Mouse (Mus musculus): ENCODE measurements around the gene Csf1.

Csf1 gene

GRCm38 (mm10) chr3:107759929-107760581 is at the start of gene Csf1:
Csf1 (minus strand) TSS chr3:107760469.
- DNase-seq (ENCODE audit: low read depth): peak; percentile 62

DNA sequence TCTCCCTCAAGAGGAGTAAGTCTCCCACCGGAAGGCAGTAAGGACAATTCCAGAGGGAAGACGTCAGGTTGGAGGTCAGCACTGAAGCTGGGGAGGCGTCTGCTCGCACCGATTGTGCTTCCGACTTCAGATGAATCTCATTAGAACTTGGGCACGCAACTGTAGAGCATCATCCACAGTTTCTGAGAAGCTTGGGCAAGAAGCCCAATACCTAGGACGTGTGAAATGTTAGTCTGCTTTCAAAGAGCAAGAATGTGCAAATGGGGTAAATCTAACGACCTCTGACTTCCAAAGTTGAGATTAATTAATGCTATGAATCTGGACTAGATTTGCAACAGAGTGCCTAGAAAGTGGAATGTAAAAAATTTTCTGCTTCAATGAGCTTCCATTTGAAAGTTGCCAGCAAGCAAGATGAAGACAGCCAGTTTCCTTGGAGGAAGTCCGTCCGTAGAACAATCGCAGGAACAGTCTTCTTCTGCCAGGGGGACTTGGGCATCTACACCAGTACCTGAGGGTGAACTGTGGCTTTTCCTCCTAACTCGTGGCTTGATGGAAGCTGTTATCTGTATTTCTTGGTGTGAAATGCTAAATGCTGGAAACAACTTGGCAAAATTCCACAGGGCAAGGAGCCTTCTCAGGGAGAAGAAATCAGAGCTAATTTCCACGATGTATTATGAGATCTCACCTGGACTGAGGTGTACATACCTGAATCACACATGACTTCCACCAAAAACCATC is 47.9 kb upstream of the Csf1 start:
- no peak for DNase-seq (ENCODE audit: low read depth)

DNA sequence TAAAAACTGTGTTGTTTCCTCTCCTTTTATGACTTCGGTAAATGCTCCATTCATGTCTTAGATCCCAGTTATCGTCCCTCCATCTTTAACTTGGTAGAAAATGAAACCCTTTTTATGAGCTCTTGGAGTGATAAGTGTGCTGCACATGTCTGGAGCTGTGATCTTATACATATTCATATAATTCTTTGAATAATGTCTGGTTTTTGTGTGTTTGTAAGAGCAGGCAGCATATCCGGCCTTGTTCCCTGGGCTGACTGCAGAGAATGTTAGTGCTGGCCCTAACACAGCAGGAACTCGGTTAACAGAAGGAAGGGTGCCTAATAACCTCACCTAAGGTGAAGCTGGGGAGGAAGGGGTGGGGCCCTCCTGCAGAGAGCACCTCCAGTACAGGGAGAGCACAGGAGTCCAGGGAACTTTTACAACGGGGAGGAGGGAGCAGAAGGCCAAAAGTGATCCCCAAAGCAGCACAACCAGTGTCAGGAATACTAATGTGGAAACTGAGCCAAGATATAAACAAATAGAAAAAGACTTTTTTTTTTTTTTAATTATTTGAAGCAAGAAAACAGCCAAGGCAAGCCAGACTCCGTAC is 47.2 kb upstream of the Csf1 start:
- no peak for DNase-seq (ENCODE audit: low read depth)

DNA sequence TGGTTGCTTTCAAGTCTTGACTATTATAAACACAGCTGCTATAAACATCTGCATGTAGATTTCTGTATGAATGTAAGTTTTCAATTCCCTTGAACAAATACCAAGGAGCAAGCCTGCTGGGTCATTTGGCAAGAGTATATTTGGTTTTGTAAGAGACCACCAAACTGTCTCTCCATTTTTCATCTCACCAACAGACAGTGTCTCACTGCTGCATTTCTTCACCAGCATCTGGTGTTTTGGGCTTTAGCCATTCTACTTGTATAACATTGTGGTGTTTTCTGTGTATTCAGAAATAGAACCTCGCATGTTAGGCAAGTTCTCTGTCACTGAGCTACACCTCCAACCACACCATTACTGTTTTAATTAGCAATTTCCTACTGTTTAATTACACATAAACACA is 46.6 kb upstream of the Csf1 start:
- DNase-seq (ENCODE audit: low read depth): no peak

- DNase-seq (ENCODE audit: low read depth): no peak
Measured at GRCm38 (mm10) chr3:107804799-107805198, 44.5 kb upstream of the Csf1 start.

GRCm38 (mm10) chr3:107802185-107802946 is 42.1 kb upstream of the Csf1 start:
- no peak for DNase-seq (ENCODE audit: low read depth)

- no peak for DNase-seq (ENCODE audit: low read depth)
Measured at GRCm38 (mm10) chr3:107798946-107799345, 38.7 kb upstream of the Csf1 start.

DNA sequence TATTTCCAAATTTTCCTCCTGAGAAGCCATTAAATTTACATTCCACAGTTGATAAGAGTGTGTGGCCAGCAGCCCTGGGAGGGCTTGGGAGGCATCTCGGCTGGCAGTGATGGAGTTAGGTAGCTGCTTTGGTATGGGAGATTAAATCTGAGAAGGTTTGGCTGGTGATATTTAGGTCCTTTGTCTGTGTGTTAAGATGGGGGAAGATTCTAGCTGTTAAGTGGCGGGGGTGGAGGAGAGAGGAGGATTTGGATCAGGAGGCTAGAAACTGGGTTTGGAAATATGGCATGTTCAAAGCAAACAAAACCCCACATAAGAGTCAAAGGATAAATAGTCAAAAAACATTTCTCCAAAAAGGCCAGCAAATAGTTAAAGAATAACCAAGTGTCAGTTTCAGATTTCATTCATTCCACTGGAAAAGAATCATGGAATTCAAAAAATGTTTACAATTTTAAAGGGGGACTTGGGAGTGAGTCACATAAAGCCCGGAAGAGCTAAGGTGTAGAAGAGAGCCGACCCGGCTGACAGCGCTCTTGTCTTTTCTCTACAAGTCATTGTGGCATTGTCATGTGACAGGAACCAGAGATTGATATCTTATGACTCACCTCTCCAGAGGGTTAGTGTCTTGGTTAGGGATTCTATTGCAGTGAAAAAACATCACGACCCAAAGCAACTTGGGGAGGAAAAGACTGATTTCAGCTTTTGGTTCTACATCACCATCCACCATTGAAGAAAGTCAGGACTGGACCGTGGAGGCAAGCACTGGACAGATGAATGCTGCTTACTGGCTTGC is 36.1 kb upstream of the Csf1 start:
- peak; percentile 16 for DNase-seq (ENCODE audit: low read depth)

DNA sequence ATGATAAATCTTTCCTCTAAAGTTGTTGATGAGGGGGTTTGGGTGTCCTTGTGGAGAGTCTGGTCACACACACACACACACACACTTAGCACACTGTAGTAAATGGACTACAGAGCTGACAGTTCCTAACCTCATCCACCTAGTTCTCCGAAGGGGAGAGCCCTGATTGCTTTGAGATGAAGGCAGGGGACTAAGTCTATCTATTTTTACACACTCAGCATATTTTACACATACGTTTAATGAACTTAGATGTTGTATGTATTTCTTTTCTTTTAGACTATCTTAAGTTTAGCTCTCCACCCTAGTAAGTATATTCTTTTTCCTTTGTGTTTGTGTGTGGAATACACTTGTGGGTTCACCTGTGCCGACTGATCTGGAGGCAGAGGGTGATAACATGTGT is 34.6 kb upstream of the Csf1 start:
- no peak for DNase-seq (ENCODE audit: low read depth)

GRCm38 (mm10) chr3:107793300-107794201 is 33.3 kb upstream of the Csf1 start:
- no peak for DNase-seq (ENCODE audit: low read depth)

- no peak for DNase-seq (ENCODE audit: low read depth)
Measured at GRCm38 (mm10) chr3:107792736-107793135, 32.5 kb upstream of the Csf1 start.

GRCm38 (mm10) chr3:107790766-107791303 is 30.6 kb upstream of the Csf1 start:
- no peak for DNase-seq (ENCODE audit: low read depth)

DNA sequence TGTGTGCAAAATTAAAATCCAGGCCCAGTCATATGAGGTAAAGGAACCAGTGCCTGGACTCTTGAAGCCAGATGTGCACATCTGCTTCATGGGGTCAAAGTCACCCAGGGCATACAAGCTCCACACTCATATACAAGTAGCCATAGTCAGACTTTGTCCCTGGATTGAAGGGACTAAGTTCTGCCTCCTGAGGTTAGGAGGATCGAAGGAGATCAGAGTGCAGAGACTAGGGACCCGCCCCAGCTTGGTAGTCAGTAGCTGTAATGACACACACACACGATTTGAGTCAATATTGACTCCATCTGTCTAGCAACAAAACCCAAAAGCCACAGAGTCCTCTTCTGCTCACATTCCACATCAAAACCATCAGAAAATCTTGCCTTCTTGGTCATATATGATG is 30.0 kb upstream of the Csf1 start:
- DNase-seq (ENCODE audit: low read depth): no peak

GRCm38 (mm10) chr3:107788885-107789284 is 28.6 kb upstream of the Csf1 start:
- DNase-seq (ENCODE audit: low read depth): no peak

DNA sequence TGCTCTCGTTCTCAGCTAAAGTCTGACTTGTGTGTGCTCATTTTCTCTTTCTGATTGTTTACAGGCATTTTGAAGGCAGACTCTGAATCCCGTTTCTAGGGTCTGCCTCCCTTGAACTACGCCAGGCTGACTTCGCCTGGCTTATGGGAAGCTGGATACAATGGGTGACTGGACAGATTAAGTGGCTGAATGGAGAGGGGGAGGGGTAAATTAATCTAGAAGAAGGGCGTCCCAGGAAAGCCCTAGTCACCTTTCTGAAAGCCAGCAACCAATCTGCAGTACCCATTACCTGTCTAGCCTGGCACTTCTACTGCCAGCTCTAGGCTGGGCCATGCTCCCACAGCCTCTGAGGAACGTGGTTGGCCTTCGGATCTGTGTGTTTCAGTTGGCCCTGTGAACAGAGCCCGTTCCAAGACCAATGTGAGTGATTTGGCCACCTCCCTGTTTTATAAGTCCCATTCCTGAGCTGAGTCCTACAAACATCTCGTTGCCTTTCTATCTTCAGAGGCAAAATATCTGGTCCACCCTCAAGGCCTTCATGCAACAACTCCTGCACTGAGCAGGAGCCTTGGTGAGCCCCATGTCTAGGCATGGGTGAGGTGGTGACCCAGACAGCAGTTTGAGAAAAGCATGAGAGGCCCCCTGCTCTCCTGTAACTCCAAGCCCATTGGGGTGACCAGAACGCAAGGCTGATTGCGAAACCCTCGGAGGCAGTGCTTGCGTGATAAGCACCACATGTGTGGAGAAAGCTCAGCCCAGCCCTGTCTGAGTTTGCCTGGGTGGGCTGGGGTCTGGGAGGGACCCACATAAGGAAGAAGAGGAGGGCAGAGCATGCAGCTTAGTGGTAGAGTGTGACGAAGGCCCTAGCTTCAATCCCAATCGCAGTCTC is 27.6 kb upstream of the Csf1 start:
- DNase-seq (ENCODE audit: low read depth): no peak

DNA sequence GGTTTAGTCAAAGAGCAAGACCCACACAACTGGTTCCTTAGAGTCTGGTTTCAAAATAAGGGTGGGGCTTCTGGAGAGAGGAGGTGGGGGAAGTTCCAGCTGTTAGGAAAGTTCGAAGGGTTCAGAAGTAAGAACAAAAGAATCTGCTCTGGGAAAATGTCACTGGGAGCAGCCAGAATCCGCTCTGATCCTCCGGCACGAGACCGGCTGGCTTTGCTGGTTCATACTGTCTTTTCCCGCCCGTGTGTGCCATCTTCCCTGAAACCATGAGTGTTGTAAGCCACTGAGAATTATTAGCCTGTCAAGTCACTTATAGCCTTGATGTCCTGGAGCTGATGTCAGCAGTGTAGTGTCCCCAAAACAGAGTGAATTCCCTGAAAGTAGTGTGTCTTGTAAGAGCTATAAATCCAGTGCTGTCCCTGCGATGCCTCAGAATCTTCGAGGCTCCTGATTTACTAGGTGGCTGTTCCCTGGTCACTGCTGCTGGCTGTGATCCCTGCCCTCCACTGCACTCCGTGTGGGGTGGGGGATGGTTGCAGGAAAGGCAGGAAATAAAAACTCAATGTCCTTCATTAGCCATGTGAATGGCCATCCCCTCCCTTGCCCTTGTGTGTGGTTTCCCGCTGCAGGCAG is 26.8 kb upstream of the Csf1 start:
- DNase-seq (ENCODE audit: low read depth): no peak

- no peak for DNase-seq (ENCODE audit: low read depth)
Measured at GRCm38 (mm10) chr3:107786344-107786743, 26.1 kb upstream of the Csf1 start.

DNA sequence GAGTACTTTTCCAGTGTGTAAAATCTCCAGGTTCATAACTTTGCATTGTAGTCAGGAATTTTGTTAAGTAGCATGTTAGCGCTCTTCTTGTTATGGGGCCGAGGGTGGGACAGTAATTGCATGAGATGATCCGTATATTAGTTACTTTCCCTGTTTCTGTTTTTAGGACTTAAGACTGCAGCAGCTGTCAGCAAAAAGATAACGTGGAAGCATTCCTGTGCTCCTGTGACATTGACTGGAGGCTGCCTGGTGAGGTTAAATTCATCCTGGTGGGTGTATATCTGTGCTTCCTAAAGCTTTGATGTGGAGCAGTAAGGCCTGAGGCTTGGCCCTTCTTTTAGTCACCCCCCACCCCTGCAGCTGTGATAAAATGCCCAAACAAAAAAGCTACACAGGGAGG is 25.3 kb upstream of the Csf1 start:
- DNase-seq (ENCODE audit: low read depth): no peak

- no peak for DNase-seq (ENCODE audit: low read depth)
Measured at GRCm38 (mm10) chr3:107783315-107783714, 23.0 kb upstream of the Csf1 start.

Data from naive thymus-derived CD4-positive, alpha-beta T cell, adult 2 months (primary cell).